In genomic region chr8:116863357-116864021, GRCm38 (mm10) we compare ENCODE assay signal across 8 mouse cellular contexts. TPM values are rescaled to one million over a fixed set of nuclear protein-coding genes. Genes with fewer than 3 reads are reported as not detected.
DNase-seq lines count a peak whose midpoint lies in the region; ATAC-seq and TF ChIP-seq lines count a peak whose summit lies in the region.

No protein-coding gene starts in this region.

- no peaks in the 10 kb centered on the region for H3K9me3 ChIP-seq in forebrain, embryonic 15.5 days
- H3K9me3 ChIP-seq in heart, embryonic 16.5 days (replicated peaks; ENCODE audit: control insufficient read depth, low read length), result peaks cover 4% of the 10 kb centered on the region; the same call in 1 of the 2 replicates
- H3K9me3 ChIP-seq in liver, embryonic 11.5 days (ENCODE audit: control insufficient read depth, low read length), result no peaks in the 10 kb centered on the region
- no peaks in the 10 kb centered on the region for H3K9me3 ChIP-seq in midbrain, postnatal 0 days (ENCODE audit: low read length)

- no peak for TF ChIP-seq CTCF in midbrain, postnatal 0 days (IDR thresholded peaks at IDR 0.05)

- H3K27ac ChIP-seq in forebrain, embryonic 15.5 days (replicated peaks), result no peak overlapping the region
- H3K27ac ChIP-seq in heart, embryonic 16.5 days (ENCODE audit: low read length), result no peak overlapping the region
- no peak overlapping the region for H3K27ac ChIP-seq in liver, embryonic 11.5 days (ENCODE audit: low read depth, low read length)
- H3K27ac ChIP-seq in midbrain, postnatal 0 days (ENCODE audit: low read depth, low read length), result no peak overlapping the region

- 6% methylated on average over 30 of the region's 30 CpGs for WGBS in forebrain, embryonic 15.5 days
- 3% methylated on average over 30 of the region's 30 CpGs for WGBS in heart, embryonic 16.5 days
- WGBS in liver, embryonic 11.5 days, result 7% methylated on average over 30 of the region's 30 CpGs
- WGBS in midbrain, postnatal 0 days, result 4% methylated on average over 30 of the region's 30 CpGs

- H3K4me2 ChIP-seq in forebrain, embryonic 15.5 days (replicated peaks), result peak overlapping the region; percentile 53
- peak overlapping the region; percentile 71 for H3K4me2 ChIP-seq in heart, embryonic 16.5 days (ENCODE audit: low read depth, low read length)
- H3K4me2 ChIP-seq in liver, embryonic 11.5 days, result peak overlapping the region; percentile 53
- H3K4me2 ChIP-seq in midbrain, postnatal 0 days (ENCODE audit: low read depth, low read length, poor library complexity, severe bottlenecking), result peak overlapping the region; percentile 57

- DNase-seq in layer of hippocampus, adult 11-12 months (ENCODE audit: low spot score), result peak; percentile 52
- no peak for DNase-seq in layer of hippocampus, adult 9-10 months (ENCODE audit: low spot score)
- DNase-seq in kidney, postnatal 10 days, result peak; percentile 86
- DNase-seq in liver, embryonic 11.5 days (ENCODE audit: low spot score), result peak; percentile 36
- DNase-seq in midbrain, postnatal 0 days (ENCODE audit: low spot score), result peak; percentile 82
- DNase-seq in testis, postnatal 10 days (ENCODE audit: low spot score), result peak; percentile 77

- H3K4me3 ChIP-seq in forebrain, embryonic 15.5 days, result peak overlapping the region; percentile 27
- H3K4me3 ChIP-seq in heart, embryonic 16.5 days (ENCODE audit: low read length), result peak overlapping the region; percentile 42
- H3K4me3 ChIP-seq in liver, embryonic 11.5 days (ENCODE audit: low read depth, low read length), result peak overlapping the region; percentile 25
- peak overlapping the region; percentile 34 for H3K4me3 ChIP-seq in midbrain, postnatal 0 days (ENCODE audit: low read depth, low read length)

- peak; percentile 81 for ATAC-seq in forebrain, embryonic 15.5 days (replicated peaks)
- ATAC-seq in heart, embryonic 16.5 days (replicated peaks; ENCODE audit: extremely low read depth, insufficient read depth, low FRiP score), result peak; percentile 45; the same call in 1 of the 2 replicates
- no peak for ATAC-seq in liver, embryonic 11.5 days (replicated peaks; ENCODE audit: low FRiP score)
- ATAC-seq in midbrain, postnatal 0 days (ENCODE audit: low FRiP score), result no peak

- H3K36me3 ChIP-seq in forebrain, embryonic 15.5 days, result no peaks in the 10 kb centered on the region
- H3K36me3 ChIP-seq in heart, embryonic 16.5 days (ENCODE audit: control insufficient read depth, insufficient read depth), result no peaks in the 10 kb centered on the region
- no peaks in the 10 kb centered on the region for H3K36me3 ChIP-seq in liver, embryonic 11.5 days (ENCODE audit: control insufficient read depth, insufficient read depth, low read length)
- no peaks in the 10 kb centered on the region for H3K36me3 ChIP-seq in midbrain, postnatal 0 days (ENCODE audit: insufficient read depth, low read length)

- no peaks in the 10 kb centered on the region for H3K27me3 ChIP-seq in forebrain, embryonic 15.5 days
- peaks cover 9% of the 10 kb centered on the region for H3K27me3 ChIP-seq in heart, embryonic 16.5 days (ENCODE audit: control insufficient read depth, insufficient read depth, low read length)
- peaks cover 19% of the 10 kb centered on the region for H3K27me3 ChIP-seq in liver, embryonic 11.5 days (replicated peaks; ENCODE audit: control insufficient read depth, insufficient read depth, low read length)
- H3K27me3 ChIP-seq in midbrain, postnatal 0 days (ENCODE audit: insufficient read depth, low read length), result no peaks in the 10 kb centered on the region

- peak overlapping the region; percentile 43 for H3K9ac ChIP-seq in forebrain, embryonic 15.5 days (replicated peaks)
- peak overlapping the region; percentile 55 for H3K9ac ChIP-seq in heart, embryonic 16.5 days (ENCODE audit: low read length)
- 0 out of 2 replicates have a peak overlapping the region, but pooled peaks have one; percentile 30 for H3K9ac ChIP-seq in liver, embryonic 11.5 days (ENCODE audit: low read depth, low read length)
- peak overlapping the region; percentile 36; the same call in 1 of the 2 replicates for H3K9ac ChIP-seq in midbrain, postnatal 0 days (replicated peaks; ENCODE audit: low read length, poor library complexity, severe bottlenecking)

- H3K4me1 ChIP-seq in forebrain, embryonic 15.5 days, result peaks cover 7% of the 10 kb centered on the region
- peaks cover 2% of the 10 kb centered on the region; the same call in 1 of the 2 replicates for H3K4me1 ChIP-seq in heart, embryonic 16.5 days (ENCODE audit: control insufficient read depth, insufficient read depth, low read length)
- H3K4me1 ChIP-seq in liver, embryonic 11.5 days (replicated peaks; ENCODE audit: control insufficient read depth, insufficient read depth, low read length), result no peaks in the 10 kb centered on the region
- H3K4me1 ChIP-seq in midbrain, postnatal 0 days (ENCODE audit: insufficient read depth, low read length), result no peaks in the 10 kb centered on the region

RNA-seq across cellular contexts. Expression of gene Cmc2, which starts 57.8 kb away (rescaled TPM):
- polyA plus RNA-seq in forebrain, embryonic 15.5 days (2015; fragmentation: Nextera tagmentation; extraction: Ambion mirVana), result 40.7 and 41.2 TPM in 2 replicates
- 126 and 133 TPM in 2 replicates for polyA plus RNA-seq in heart, embryonic 16.5 days (2015; fragmentation: Nextera tagmentation; extraction: Ambion mirVana)
- 94.4 and 101 TPM in 2 replicates for polyA plus RNA-seq in liver, embryonic 11.5 days (2014; fragmentation: Nextera tagmentation; extraction: Ambion mirVana)
- 8.8 and 16.8 TPM in 2 replicates for total RNA-seq in midbrain, postnatal 0 days (2014; rRNA removed)
- polyA plus RNA-seq in midbrain, postnatal 0 days (2015; fragmentation: Nextera tagmentation; extraction: Ambion mirVana), result 24.8 and 24.9 TPM in 2 replicates

RNA-seq across cellular contexts. Expression of gene Cenpn, which starts 58.0 kb away (rescaled TPM):
- polyA plus RNA-seq in forebrain, embryonic 15.5 days (2015; fragmentation: Nextera tagmentation; extraction: Ambion mirVana), result 17.1 and 17.8 TPM in 2 replicates
- polyA plus RNA-seq in heart, embryonic 16.5 days (2015; fragmentation: Nextera tagmentation; extraction: Ambion mirVana), result 27.3 and 28.8 TPM in 2 replicates
- 53.9 and 56.9 TPM in 2 replicates for polyA plus RNA-seq in liver, embryonic 11.5 days (2014; fragmentation: Nextera tagmentation; extraction: Ambion mirVana)
- total RNA-seq in midbrain, postnatal 0 days (2014; rRNA removed), result 2.6 and 3.3 TPM in 2 replicates
- 4.2 and 5.8 TPM in 2 replicates for polyA plus RNA-seq in midbrain, postnatal 0 days (2015; fragmentation: Nextera tagmentation; extraction: Ambion mirVana)

Comparison
In these comparisons a context has a peak if more than half of its experiments do, and no peak if none do; other contexts are left out.
1. ATAC-seq: peak in forebrain, embryonic 15.5 days (single experiment) and heart, embryonic 16.5 days (single experiment); none in liver, embryonic 11.5 days (single experiment) and midbrain, postnatal 0 days (single experiment).
2. Peak in every context shown above with its lines, with median percentiles within 50 percentile points of each other: H3K4me2 ChIP-seq, H3K4me3 ChIP-seq and H3K9ac ChIP-seq.